Mouse (Mus musculus) myocyte (in vitro differentiated cells): Measurements from ENCODE around the gene E130114P18Rik.

ENCODE experiments used
- POLR2A ChIP-seq: IDR thresholded peaks from one replicate; pipeline ENCODE4 v1.6.1; 2011; ENCODE audit warnings: low read depth, mild to moderate bottlenecking, control low read depth, moderate library complexity; ENCODE audit not compliant: insufficient read length
- TCF12 ChIP-seq: IDR thresholded peaks from one replicate; pipeline ENCODE4 v1.6.1; 2011; ENCODE audit warnings: mild to moderate bottlenecking, control low read depth; ENCODE audit not compliant: poor library complexity, insufficient read depth, severe bottlenecking
- USF1 ChIP-seq: IDR thresholded peaks from one replicate; pipeline ENCODE4 v1.6.1; 2011; ENCODE audit warnings: low read depth, mild to moderate bottlenecking, control low read depth, moderate library complexity

DNA sequence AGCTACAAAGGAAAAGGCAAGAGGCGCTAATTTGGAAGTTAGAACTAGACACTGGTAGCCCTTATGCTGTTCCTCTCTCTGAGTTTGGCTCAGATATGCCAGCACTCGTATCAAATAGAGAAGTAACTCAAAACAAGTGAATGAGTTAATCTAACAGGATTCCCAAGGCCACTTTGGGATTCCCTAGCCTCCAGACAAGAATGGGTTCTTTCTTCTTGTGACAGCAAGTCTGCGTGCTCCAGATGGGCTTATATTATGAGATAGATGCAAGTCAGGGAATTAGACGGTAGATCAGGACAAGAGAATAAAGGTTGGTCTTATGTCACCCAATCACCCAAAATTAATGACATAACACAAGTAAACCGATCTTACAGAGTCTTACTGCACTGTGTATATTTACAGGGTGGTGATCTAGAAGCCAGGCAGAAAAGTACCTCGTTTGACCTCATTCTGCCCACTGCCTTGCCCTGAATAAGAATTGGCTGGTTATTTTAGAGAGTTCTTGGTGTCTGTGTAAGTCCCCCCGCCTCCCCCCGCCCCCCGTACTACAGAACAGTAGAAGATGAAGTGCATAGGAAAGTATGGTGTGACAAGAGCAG is 190.4 kb downstream of the E130114P18Rik start:
- TF ChIP-seq USF1, result no peak
- no peak for TF ChIP-seq POLR2A
- no peak for TF ChIP-seq TCF12
